Mouse (Mus musculus): ENCODE results near the gene Trappc6a. TPM values are rescaled to one million over a fixed set of nuclear protein-coding genes. Genes with fewer than 3 reads are reported as not detected.

The Trappc6a gene
- polyA plus RNA-seq, 1 experiment from 2014 or later, result 39.2 TPM

DNA sequence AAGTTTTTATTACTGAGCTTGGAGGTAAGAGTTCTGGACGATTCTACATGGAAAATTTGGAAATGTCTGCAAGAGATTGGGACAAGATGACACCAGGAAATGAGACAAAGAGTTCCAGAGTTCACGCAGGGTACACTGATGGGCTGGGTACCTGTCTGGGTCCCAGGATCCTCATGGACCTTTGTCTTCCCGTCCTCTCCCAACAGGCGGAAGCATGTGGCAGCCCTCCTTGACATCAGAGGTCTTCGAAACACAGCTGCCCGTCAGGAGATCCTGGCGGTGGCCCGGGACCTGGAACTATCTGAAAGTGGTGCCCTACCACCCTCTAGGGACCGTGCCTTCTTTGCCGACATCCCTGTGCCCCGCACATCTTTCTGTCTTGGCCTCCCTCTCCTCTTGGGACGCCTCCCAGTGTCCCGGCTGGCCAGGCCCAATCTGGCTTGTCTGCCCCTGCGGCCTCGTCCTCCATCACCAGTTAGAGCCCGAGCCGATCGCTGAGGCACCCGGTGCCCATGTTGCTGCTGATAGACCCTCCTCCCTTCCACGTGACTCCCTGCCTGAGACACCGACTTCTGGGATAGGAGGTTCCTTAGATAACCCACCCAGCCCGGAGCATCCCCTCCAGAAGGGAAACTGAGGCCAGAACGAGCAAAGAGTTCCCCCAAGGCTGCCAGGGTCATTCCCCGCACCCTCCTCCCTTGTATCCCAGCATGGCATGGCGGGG lies 13.3 kb upstream of the Trappc6a start:
- ATAC-seq (ENCODE audit: low FRiP score), result no peak
- WGBS, result 87% methylated on average over 25 of the region's 25 CpGs
- no peaks in the 10 kb centered on the region for H3K36me3 ChIP-seq
- no peak overlapping the region for H3K4me2 ChIP-seq
- H3K27me3 ChIP-seq (replicated peaks), result peaks cover 37% of the 10 kb centered on the region
- no peaks in the 10 kb centered on the region for H3K9me3 ChIP-seq (replicated peaks)
- H3K4me1 ChIP-seq, result peaks cover 6% of the 10 kb centered on the region; the same call in 1 of the 2 replicates
- no peak overlapping the region for H3K4me3 ChIP-seq (replicated peaks)
- H3K27ac ChIP-seq (replicated peaks), result no peak overlapping the region
- H3K9ac ChIP-seq (replicated peaks), result no peak overlapping the region

DNA sequence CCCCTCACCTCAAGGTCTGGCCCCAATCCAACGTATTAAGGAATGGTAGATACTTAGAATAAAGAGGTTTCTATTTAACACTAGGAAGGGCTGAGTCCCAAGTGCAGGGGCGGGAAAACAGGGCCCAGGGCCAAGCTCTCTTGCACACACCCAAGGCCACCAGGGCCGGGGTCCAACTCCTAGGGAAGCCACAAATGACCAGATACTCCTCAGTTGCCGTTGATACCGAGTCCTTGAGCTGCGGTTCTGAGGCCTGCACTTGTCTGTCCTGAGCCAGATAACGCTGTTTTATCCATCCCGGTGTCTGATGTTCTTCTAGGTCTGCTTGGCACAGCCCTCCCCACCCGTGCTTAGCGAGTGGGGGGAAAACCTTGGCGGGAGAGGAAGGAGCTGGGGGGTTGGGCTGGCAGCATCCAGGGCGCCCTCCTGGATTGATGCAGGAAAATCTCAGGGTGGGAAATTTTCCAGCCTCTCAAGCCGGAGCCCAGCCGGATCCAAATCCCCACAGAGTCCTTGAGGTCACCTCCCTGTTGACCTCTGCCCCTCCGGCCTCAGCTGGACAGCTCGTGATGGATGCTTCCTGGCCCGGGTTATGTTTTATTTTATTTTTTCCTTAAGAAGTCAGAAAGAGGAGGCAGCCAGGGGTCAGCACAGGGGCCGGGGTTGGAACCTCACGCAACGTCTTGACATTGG lies 12.5 kb upstream of the Trappc6a start:
- Histone ChIP-seq H3K27me3 (replicated peaks) (peaks cover 30% of the 10 kb centered on the region), H3K27ac (replicated peaks) (no peak overlapping the region), H3K9me3 (replicated peaks) (no peaks in the 10 kb centered on the region), H3K4me1 (peaks cover 5% of the 10 kb centered on the region; the same call in 1 of the 2 replicates), H3K4me2 (no peak overlapping the region), H3K4me3 (replicated peaks) (no peak overlapping the region), H3K9ac (replicated peaks) (no peak overlapping the region), H3K36me3 (no peaks in the 10 kb centered on the region)
- no peak for ATAC-seq (ENCODE audit: low FRiP score)
- 80% methylated on average over 20 of the region's 20 CpGs for WGBS

DNA sequence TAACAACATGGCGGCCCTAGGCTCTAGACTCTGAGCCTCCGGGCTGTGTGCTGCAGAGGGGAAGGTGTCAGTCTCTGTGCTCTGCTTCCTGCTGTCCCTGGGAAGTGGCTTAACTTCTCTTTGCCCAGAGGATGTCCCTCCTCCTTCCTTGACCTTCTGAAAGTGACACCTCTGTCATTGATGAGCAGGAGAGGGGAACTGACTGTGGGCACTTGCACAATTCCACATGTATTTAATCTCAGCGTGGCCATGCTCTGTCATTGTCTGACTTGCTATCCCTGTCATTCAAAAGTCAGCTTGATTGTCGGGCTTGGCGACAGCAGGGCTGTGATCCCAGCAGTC lies 12.0 kb upstream of the Trappc6a start:
- Histone ChIP-seq H3K4me2 (no peak overlapping the region), H3K9ac (replicated peaks) (no peak overlapping the region), H3K4me3 (replicated peaks) (no peak overlapping the region), H3K9me3 (replicated peaks) (no peaks in the 10 kb centered on the region), H3K4me1 (peaks cover 5% of the 10 kb centered on the region; the same call in 1 of the 2 replicates), H3K27ac (replicated peaks) (no peak overlapping the region), H3K36me3 (no peaks in the 10 kb centered on the region), H3K27me3 (replicated peaks) (peaks cover 25% of the 10 kb centered on the region)
- ATAC-seq (ENCODE audit: low FRiP score), result no peak
- 86% methylated on average over 5 of the region's 5 CpGs for WGBS

DNA sequence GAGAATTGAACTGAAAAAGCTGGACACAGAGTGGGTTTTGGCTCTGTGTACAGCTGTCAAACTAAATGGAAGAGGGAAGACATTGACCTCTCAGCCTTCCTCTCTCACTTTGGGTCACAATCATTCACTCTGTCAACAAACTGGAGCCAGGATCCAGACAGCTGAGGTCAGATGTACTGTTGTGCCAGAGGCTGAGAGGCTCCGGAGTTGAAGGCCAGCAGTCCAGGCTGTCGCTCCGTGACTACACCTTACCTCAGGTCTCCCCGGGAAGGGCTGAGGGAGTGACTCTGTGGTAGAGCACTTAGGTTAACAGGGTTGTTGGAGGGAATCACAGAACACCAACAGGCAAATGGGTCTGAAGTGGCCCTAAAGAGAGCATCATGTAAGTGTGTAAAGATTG lies 9.9 kb upstream of the Trappc6a start:
- Histone ChIP-seq H3K27ac (replicated peaks) (no peak overlapping the region), H3K4me3 (replicated peaks) (no peak overlapping the region), H3K9me3 (replicated peaks) (no peaks in the 10 kb centered on the region), H3K9ac (replicated peaks) (no peak overlapping the region), H3K4me1 (no peaks in the 10 kb centered on the region; the same call in 1 of the 2 replicates), H3K27me3 (replicated peaks) (peaks cover 6% of the 10 kb centered on the region; the same call in 1 of the 2 replicates), H3K36me3 (no peaks in the 10 kb centered on the region), H3K4me2 (no peak overlapping the region)
- WGBS, result 91% methylated on average over 4 of the region's 4 CpGs
- ATAC-seq (ENCODE audit: low FRiP score), result no peak

DNA sequence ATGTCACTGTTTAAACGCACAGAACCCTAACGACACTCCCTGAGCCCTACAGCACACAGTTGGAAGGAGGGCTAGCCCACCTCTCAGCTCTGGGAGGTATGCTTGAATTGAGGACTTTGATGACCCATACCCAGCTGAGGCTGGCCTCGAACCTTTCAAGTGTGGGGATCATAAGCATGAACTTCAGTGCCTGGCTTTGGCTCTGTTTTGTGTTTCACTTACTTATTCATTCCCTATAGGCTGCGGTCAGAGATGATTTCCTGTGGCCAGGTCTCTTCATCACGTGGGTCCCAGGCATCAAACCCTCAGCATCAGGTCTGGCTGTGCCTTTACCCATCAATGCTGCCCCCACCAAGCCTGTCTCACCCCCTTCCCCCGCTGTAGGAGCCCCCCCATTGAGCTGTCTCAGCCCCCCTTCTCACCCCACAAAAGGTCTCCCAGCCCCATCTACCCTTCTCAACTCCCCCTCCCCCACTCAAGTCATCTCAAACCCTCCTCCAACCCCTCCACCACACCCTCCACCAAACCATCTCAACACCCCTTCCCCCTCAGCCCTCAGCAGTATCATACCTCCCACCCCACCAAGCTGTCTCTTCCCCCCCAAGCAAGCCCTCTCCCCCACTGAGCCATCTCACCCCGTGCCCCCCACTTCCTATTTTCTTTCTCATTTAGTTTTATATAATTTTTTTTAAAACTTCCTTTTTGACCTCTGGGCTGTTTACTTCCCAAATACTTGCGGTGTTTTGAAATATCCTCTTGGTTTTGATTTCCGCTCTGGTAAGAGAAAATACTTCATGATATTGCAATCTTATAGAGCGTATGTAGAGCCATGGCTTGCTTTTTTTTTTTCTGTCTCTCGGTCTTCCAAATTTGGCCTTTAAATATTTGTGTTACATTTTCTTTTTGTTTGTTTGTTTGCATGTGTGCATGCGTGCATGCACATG lies 7.5 kb upstream of the Trappc6a start:
- no peak for ATAC-seq (ENCODE audit: low FRiP score)
- Histone ChIP-seq H3K27me3 (replicated peaks) (no peaks in the 10 kb centered on the region), H3K4me3 (replicated peaks) (no peak overlapping the region), H3K36me3 (no peaks in the 10 kb centered on the region), H3K27ac (replicated peaks) (no peak overlapping the region), H3K4me2 (no peak overlapping the region), H3K9ac (replicated peaks) (no peak overlapping the region), H3K4me1 (no peaks in the 10 kb centered on the region; the same call in 1 of the 2 replicates), H3K9me3 (replicated peaks) (no peaks in the 10 kb centered on the region)
- 74% methylated on average over 12 of the region's 12 CpGs for WGBS

DNA sequence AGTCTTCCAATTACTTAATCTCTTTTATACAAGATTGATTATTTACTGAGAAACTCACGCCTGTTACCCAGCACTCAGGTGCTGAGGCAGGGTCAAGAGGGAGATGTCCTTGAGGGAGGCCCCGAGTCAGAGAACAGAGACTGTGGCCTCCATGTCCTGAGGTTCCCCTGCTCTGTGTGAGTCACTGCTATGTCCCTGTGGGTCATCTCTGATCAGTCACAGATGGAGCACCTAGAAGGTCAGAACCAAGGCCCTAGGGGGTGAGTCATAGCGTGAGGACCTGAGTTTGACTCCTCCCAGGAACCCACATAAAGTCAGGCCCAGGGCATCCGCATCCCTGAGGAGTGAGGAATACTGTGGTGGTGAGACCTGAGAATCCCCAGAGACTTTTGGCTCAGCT lies 6.5 kb upstream of the Trappc6a start:
- H3K27ac ChIP-seq (replicated peaks), result no peak overlapping the region
- H3K9ac ChIP-seq (replicated peaks), result no peak overlapping the region
- H3K4me1 ChIP-seq, result no peaks in the 10 kb centered on the region; the same call in 1 of the 2 replicates
- H3K4me3 ChIP-seq (replicated peaks), result no peak overlapping the region
- no peak overlapping the region for H3K4me2 ChIP-seq
- ATAC-seq (ENCODE audit: low FRiP score), result no peak
- H3K27me3 ChIP-seq (replicated peaks), result no peaks in the 10 kb centered on the region
- H3K9me3 ChIP-seq (replicated peaks), result no peaks in the 10 kb centered on the region
- H3K36me3 ChIP-seq, result no peaks in the 10 kb centered on the region
- 81% methylated on average over 4 of the region's 4 CpGs for WGBS

DNA sequence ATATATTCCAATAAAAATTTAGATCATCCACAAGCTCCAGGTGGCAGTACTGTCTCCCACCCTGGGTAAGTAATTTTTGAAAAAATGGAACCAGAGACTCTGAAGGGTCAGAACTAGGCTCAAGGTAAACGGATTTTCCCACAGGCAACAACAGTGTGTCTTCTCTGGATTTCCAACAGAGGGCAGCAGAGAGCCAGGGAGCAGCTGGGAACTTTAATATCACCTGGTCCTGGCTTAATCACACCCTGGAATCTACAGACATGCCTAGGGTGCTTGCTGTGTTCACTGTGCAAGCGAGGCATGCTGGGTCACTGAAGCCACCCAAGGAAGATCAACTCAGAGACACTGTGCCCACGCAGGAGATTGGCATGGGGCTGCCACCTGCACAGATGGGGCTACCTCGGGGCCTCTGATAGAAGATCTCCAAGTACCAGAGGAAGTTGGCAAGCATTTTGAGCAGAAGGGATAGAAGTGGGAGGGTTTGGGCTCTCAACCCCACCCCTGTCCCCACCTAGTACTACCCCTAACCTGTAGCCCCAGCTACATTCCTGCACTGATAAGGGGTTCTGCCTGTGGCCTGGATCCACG lies 4.6 kb upstream of the Trappc6a start:
- no peaks in the 10 kb centered on the region for H3K27me3 ChIP-seq (replicated peaks)
- H3K9ac ChIP-seq (replicated peaks), result no peak overlapping the region
- no peak overlapping the region for H3K27ac ChIP-seq (replicated peaks)
- H3K4me1 ChIP-seq, result peaks cover 11% of the 10 kb centered on the region
- no peaks in the 10 kb centered on the region for H3K9me3 ChIP-seq (replicated peaks)
- H3K36me3 ChIP-seq, result no peaks in the 10 kb centered on the region
- 41% methylated on average over 5 of the region's 5 CpGs for WGBS
- no peak overlapping the region for H3K4me2 ChIP-seq
- H3K4me3 ChIP-seq (replicated peaks), result no peak overlapping the region
- ATAC-seq (ENCODE audit: low FRiP score), result no peak

DNA sequence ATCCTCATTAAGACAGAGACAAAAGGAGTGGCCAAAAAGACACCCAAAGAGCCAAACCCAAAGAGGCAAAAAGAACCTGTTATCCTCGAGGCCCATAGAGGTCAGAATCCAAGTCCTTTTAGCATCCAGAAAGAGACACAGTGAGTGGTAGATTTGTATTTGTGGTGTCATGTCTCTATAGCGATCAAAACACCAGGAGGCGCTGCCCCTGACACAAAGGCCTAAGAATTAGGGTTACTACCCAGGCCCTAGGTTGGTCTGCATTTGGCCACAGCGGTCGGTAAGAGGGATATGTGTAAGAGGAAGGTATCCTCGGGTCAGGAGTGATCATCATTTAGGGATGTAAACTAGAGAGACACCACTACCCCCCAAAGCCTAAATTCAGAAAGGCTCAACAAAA lies 1.9 kb upstream of the Trappc6a start:
- no peaks in the 10 kb centered on the region for H3K9me3 ChIP-seq (replicated peaks)
- peak overlapping the region; percentile 85 for H3K4me2 ChIP-seq
- H3K27me3 ChIP-seq (replicated peaks), result no peaks in the 10 kb centered on the region
- no peak overlapping the region for H3K27ac ChIP-seq (replicated peaks)
- H3K9ac ChIP-seq (replicated peaks), result no peak overlapping the region
- WGBS, result 29% methylated on average over 6 of the region's 6 CpGs
- ATAC-seq (ENCODE audit: low FRiP score), result no peak
- peaks cover 22% of the 10 kb centered on the region for H3K4me1 ChIP-seq
- H3K36me3 ChIP-seq, result no peaks in the 10 kb centered on the region
- H3K4me3 ChIP-seq (replicated peaks), result peak overlapping the region; percentile 70

DNA sequence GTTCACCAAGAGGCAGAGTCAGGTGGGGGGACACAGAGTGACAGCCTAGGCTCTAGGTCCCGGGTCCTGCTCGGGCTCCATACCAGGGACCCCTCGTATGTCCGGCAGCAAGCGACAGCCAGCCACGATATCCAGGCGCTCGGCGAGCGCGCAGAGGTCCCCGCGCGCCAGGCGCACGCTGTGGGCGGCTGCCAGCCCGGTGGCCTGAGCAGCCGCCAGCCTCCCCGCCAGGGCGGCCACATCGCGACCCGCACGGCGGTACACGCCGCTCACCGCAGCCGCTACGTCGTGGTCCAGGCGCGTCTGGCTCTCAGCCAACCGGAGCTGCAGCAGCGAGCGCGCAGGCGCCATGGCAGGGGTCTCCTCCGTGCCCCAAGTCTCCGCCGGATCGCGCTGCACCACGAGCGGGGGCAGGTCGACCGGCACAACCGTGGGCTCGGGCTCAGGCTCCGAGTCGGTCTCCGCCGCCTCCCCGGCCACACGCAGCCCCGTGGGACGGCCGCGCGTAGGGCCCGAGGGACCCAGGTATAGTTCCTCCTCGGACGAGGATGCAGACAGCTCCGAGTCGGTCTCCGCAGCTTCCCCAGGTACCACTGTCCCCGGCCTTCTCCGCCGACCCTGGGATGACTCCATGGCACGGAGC lies 1.1 kb upstream of the Trappc6a start:
- Histone ChIP-seq H3K4me1 (peaks cover 22% of the 10 kb centered on the region), H3K4me2 (peak overlapping the region; percentile 85), H3K27me3 (replicated peaks) (no peaks in the 10 kb centered on the region), H3K9ac (replicated peaks) (peak overlapping the region; percentile 81), H3K4me3 (replicated peaks) (peak overlapping the region; percentile 70), H3K27ac (replicated peaks) (peak overlapping the region; percentile 87), H3K9me3 (replicated peaks) (no peaks in the 10 kb centered on the region), H3K36me3 (no peaks in the 10 kb centered on the region)
- ATAC-seq (ENCODE audit: low FRiP score), result peak; percentile 32
- WGBS, result under 1% methylated on average over 71 of the region's 71 CpGs

DNA sequence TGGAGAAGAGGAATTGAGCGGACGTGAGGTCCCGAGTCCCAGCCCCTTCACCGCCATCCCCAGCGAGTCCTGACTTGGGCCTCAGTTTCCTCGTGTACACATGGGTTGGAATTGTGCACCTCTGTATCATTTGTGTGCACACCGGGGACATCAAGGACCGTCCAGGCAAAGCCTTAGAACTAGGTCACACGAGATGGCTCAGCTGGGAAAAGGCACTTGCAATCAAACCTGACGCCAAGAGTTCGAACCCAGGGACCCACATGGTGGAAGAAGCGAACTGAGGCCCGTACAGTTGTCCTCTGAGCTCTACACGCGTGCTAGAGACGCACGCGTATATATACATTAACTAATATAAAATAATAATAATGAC lies 598 bp upstream of the Trappc6a start:
- no peak for ATAC-seq (ENCODE audit: low FRiP score)
- peaks cover 22% of the 10 kb centered on the region for H3K4me1 ChIP-seq
- 5% methylated on average over 18 of the region's 18 CpGs for WGBS
- H3K4me3 ChIP-seq (replicated peaks), result peak overlapping the region; percentile 70
- H3K27me3 ChIP-seq (replicated peaks), result no peaks in the 10 kb centered on the region
- H3K9ac ChIP-seq (replicated peaks), result peak overlapping the region; percentile 81
- H3K9me3 ChIP-seq (replicated peaks), result no peaks in the 10 kb centered on the region
- no peaks in the 10 kb centered on the region for H3K36me3 ChIP-seq
- H3K4me2 ChIP-seq, result peak overlapping the region; percentile 85
- peak overlapping the region; percentile 87 for H3K27ac ChIP-seq (replicated peaks)
